Mouse (Mus musculus): ENCODE results near the gene Zfp362. TPM values are rescaled to one million over a fixed set of nuclear protein-coding genes. Genes with fewer than 3 reads are reported as not detected.
A peak's percentile ranks its signal among the peaks of the same experiment; 100 is the strongest.

The Zfp362 gene
- polyA plus RNA-seq (2012; ENCODE audit: insufficient read depth, insufficient read length, missing spikeins) = 6.6 and 8.2 TPM in 2 replicates

GRCm38 (mm10) chr4:128806043-128806826 is at the start of gene Zfp362:
Gene Zfp362, minus strand, starts transcription at chr4:128806045.
- Histone ChIP-seq H3K4me3 (ENCODE audit: insufficient read depth, low read depth, low read length) (peak within 1 kb of the TSS; percentile 91), H3K27ac (replicated peaks; ENCODE audit: low read depth, low read length) (peak within 1 kb of the TSS; percentile 52; the same call in 1 of the 2 replicates), H3K4me1 (ENCODE audit: control insufficient read depth, insufficient read depth, insufficient read length, low read length) (peaks cover 10% of the 10 kb centered on the region)

GRCm38 (mm10) chr4:128855613-128856040 is 49.8 kb upstream of the Zfp362 start:
- H3K4me3 ChIP-seq (ENCODE audit: insufficient read depth, low read depth, low read length) = no peak overlapping the region
- no peak overlapping the region for H3K27ac ChIP-seq (replicated peaks; ENCODE audit: low read depth, low read length)
- H3K4me1 ChIP-seq (ENCODE audit: control insufficient read depth, insufficient read depth, insufficient read length, low read length) = no peaks in the 10 kb centered on the region

- Histone ChIP-seq H3K4me1 (ENCODE audit: control insufficient read depth, insufficient read depth, insufficient read length, low read length) (no peaks in the 10 kb centered on the region), H3K4me3 (ENCODE audit: insufficient read depth, low read depth, low read length) (no peak overlapping the region), H3K27ac (replicated peaks; ENCODE audit: low read depth, low read length) (no peak overlapping the region)
These were observed 47.3 kb upstream of the Zfp362 start for GRCm38 (mm10) chr4:128853117-128853516.

- Histone ChIP-seq H3K4me3 (ENCODE audit: insufficient read depth, low read depth, low read length) (no peak overlapping the region), H3K27ac (replicated peaks; ENCODE audit: low read depth, low read length) (no peak overlapping the region), H3K4me1 (ENCODE audit: control insufficient read depth, insufficient read depth, insufficient read length, low read length) (no peaks in the 10 kb centered on the region)
These were observed 46.5 kb upstream of the Zfp362 start for GRCm38 (mm10) chr4:128852266-128852887.

- H3K27ac ChIP-seq (replicated peaks; ENCODE audit: low read depth, low read length) = no peak overlapping the region
- no peak overlapping the region for H3K4me3 ChIP-seq (ENCODE audit: insufficient read depth, low read depth, low read length)
- H3K4me1 ChIP-seq (ENCODE audit: control insufficient read depth, insufficient read depth, insufficient read length, low read length) = no peaks in the 10 kb centered on the region
These were observed 43.8 kb upstream of the Zfp362 start for GRCm38 (mm10) chr4:128849686-128850085.

GRCm38 (mm10) chr4:128848961-128849360 is 43.1 kb upstream of the Zfp362 start:
- Histone ChIP-seq H3K4me1 (ENCODE audit: control insufficient read depth, insufficient read depth, insufficient read length, low read length) (no peaks in the 10 kb centered on the region), H3K27ac (replicated peaks; ENCODE audit: low read depth, low read length) (no peak overlapping the region), H3K4me3 (ENCODE audit: insufficient read depth, low read depth, low read length) (no peak overlapping the region)

- no peak overlapping the region for H3K27ac ChIP-seq (replicated peaks; ENCODE audit: low read depth, low read length)
- H3K4me1 ChIP-seq (ENCODE audit: control insufficient read depth, insufficient read depth, insufficient read length, low read length) = no peaks in the 10 kb centered on the region
- no peak overlapping the region for H3K4me3 ChIP-seq (ENCODE audit: insufficient read depth, low read depth, low read length)
These were observed 39.6 kb upstream of the Zfp362 start for GRCm38 (mm10) chr4:128845367-128845973.

GRCm38 (mm10) chr4:128844566-128844965 is 38.7 kb upstream of the Zfp362 start:
- no peak overlapping the region for H3K27ac ChIP-seq (replicated peaks; ENCODE audit: low read depth, low read length)
- no peak overlapping the region for H3K4me3 ChIP-seq (ENCODE audit: insufficient read depth, low read depth, low read length)
- H3K4me1 ChIP-seq (ENCODE audit: control insufficient read depth, insufficient read depth, insufficient read length, low read length) = peaks cover 7% of the 10 kb centered on the region; the same call in 1 of the 2 replicates

- Histone ChIP-seq H3K4me1 (ENCODE audit: control insufficient read depth, insufficient read depth, insufficient read length, low read length) (peaks cover 7% of the 10 kb centered on the region; the same call in 1 of the 2 replicates), H3K4me3 (ENCODE audit: insufficient read depth, low read depth, low read length) (no peak overlapping the region), H3K27ac (replicated peaks; ENCODE audit: low read depth, low read length) (no peak overlapping the region)
These were observed 35.4 kb upstream of the Zfp362 start for GRCm38 (mm10) chr4:128841259-128841658.

GRCm38 (mm10) chr4:128839811-128840738 is 34.2 kb upstream of the Zfp362 start:
- H3K4me1 ChIP-seq (ENCODE audit: control insufficient read depth, insufficient read depth, insufficient read length, low read length) = peaks cover 7% of the 10 kb centered on the region; the same call in 1 of the 2 replicates
- no peak overlapping the region for H3K4me3 ChIP-seq (ENCODE audit: insufficient read depth, low read depth, low read length)
- H3K27ac ChIP-seq (replicated peaks; ENCODE audit: low read depth, low read length) = 0 out of 2 replicates have a peak overlapping the region, but pooled peaks have one; percentile 15

- Histone ChIP-seq H3K27ac (replicated peaks; ENCODE audit: low read depth, low read length) (no peak overlapping the region), H3K4me1 (ENCODE audit: control insufficient read depth, insufficient read depth, insufficient read length, low read length) (peaks cover 7% of the 10 kb centered on the region; the same call in 1 of the 2 replicates), H3K4me3 (ENCODE audit: insufficient read depth, low read depth, low read length) (no peak overlapping the region)
These were observed 32.4 kb upstream of the Zfp362 start for GRCm38 (mm10) chr4:128838202-128838601.

GRCm38 (mm10) chr4:128824131-128824530 is 18.3 kb upstream of the Zfp362 start:
- no peak overlapping the region for H3K4me3 ChIP-seq (ENCODE audit: insufficient read depth, low read depth, low read length)
- H3K4me1 ChIP-seq (ENCODE audit: control insufficient read depth, insufficient read depth, insufficient read length, low read length) = no peaks in the 10 kb centered on the region
- H3K27ac ChIP-seq (replicated peaks; ENCODE audit: low read depth, low read length) = no peak overlapping the region

GRCm38 (mm10) chr4:128820568-128820967 is 14.7 kb upstream of the Zfp362 start:
- no peak overlapping the region for H3K4me3 ChIP-seq (ENCODE audit: insufficient read depth, low read depth, low read length)
- H3K4me1 ChIP-seq (ENCODE audit: control insufficient read depth, insufficient read depth, insufficient read length, low read length) = no peaks in the 10 kb centered on the region
- no peak overlapping the region for H3K27ac ChIP-seq (replicated peaks; ENCODE audit: low read depth, low read length)

- Histone ChIP-seq H3K4me3 (ENCODE audit: insufficient read depth, low read depth, low read length) (no peak overlapping the region), H3K27ac (replicated peaks; ENCODE audit: low read depth, low read length) (no peak overlapping the region), H3K4me1 (ENCODE audit: control insufficient read depth, insufficient read depth, insufficient read length, low read length) (peaks cover 3% of the 10 kb centered on the region)
These were observed 11.2 kb upstream of the Zfp362 start for GRCm38 (mm10) chr4:128817011-128817410.
